Mouse (Mus musculus): Measurements from ENCODE around the gene Cdr2l. TPM values are rescaled to one million over a fixed set of nuclear protein-coding genes. Genes with fewer than 3 reads are reported as not detected.
A peak's percentile ranks its signal among the peaks of the same experiment; 100 is the strongest.

The Cdr2l gene
- polyA plus RNA-seq, 1 experiment from 2014 or later = 21.4 TPM

- WGBS = 10% methylated on average over 8 of the region's 8 CpGs
- peak; percentile 85 for DNase-seq (ENCODE audit: low spot score)
- Histone ChIP-seq H3K27me3 (ENCODE audit: insufficient read depth, poor library complexity, severe bottlenecking) (peaks cover 67% of the 10 kb centered on the region), H3K36me3 (peaks cover 10% of the 10 kb centered on the region), H3K4me1 (replicated peaks) (peaks cover 12% of the 10 kb centered on the region), H3K4me3 (no peak overlapping the region), H3K9me3 (no peaks in the 10 kb centered on the region), H3K27ac (no peak overlapping the region)
Observed at GRCm38 (mm10) chr11:115354183-115354582, 27.5 kb upstream of the Cdr2l start.

GRCm38 (mm10) chr11:115358468-115358867, 23.2 kb upstream of the Cdr2l start:
- Histone ChIP-seq H3K36me3 (no peaks in the 10 kb centered on the region), H3K9me3 (no peaks in the 10 kb centered on the region), H3K27ac (peak overlapping the region; percentile 73), H3K4me3 (no peak overlapping the region), H3K27me3 (ENCODE audit: insufficient read depth, poor library complexity, severe bottlenecking) (peaks cover 39% of the 10 kb centered on the region), H3K4me1 (replicated peaks) (peaks cover 25% of the 10 kb centered on the region)
- WGBS = 18% methylated on average over 5 of the region's 5 CpGs
- DNase-seq (ENCODE audit: low spot score) = peak; percentile 63

- 51% methylated on average over 3 of the region's 3 CpGs for WGBS
- Histone ChIP-seq H3K4me1 (replicated peaks) (peaks cover 31% of the 10 kb centered on the region), H3K9me3 (no peaks in the 10 kb centered on the region), H3K36me3 (no peaks in the 10 kb centered on the region), H3K27me3 (ENCODE audit: insufficient read depth, poor library complexity, severe bottlenecking) (peaks cover 42% of the 10 kb centered on the region), H3K4me3 (no peak overlapping the region), H3K27ac (peak overlapping the region; percentile 73)
- no peak for DNase-seq (ENCODE audit: low spot score)
Observed at GRCm38 (mm10) chr11:115359293-115359692, 22.4 kb upstream of the Cdr2l start.

- H3K27me3 ChIP-seq (ENCODE audit: insufficient read depth, poor library complexity, severe bottlenecking) = peaks cover 43% of the 10 kb centered on the region
- H3K9me3 ChIP-seq = no peaks in the 10 kb centered on the region
- 68% methylated on average over 6 of the region's 6 CpGs for WGBS
- no peak for DNase-seq (ENCODE audit: low spot score)
- peak overlapping the region; percentile 73 for H3K27ac ChIP-seq
- peaks cover 31% of the 10 kb centered on the region for H3K4me1 ChIP-seq (replicated peaks)
- no peak overlapping the region for H3K4me3 ChIP-seq
- H3K36me3 ChIP-seq = no peaks in the 10 kb centered on the region
Observed at GRCm38 (mm10) chr11:115359726-115360125, 22.0 kb upstream of the Cdr2l start.

- no peaks in the 10 kb centered on the region for H3K9me3 ChIP-seq
- H3K27ac ChIP-seq = no peak overlapping the region
- DNase-seq (ENCODE audit: low spot score) = no peak
- H3K4me1 ChIP-seq (replicated peaks) = peaks cover 49% of the 10 kb centered on the region
- 90% methylated on average over 3 of the region's 3 CpGs for WGBS
- no peaks in the 10 kb centered on the region for H3K36me3 ChIP-seq
- peaks cover 58% of the 10 kb centered on the region for H3K27me3 ChIP-seq (ENCODE audit: insufficient read depth, poor library complexity, severe bottlenecking)
- no peak overlapping the region for H3K4me3 ChIP-seq
Observed at GRCm38 (mm10) chr11:115364136-115364535, 17.6 kb upstream of the Cdr2l start.

GRCm38 (mm10) chr11:115366039-115366705, 15.5 kb upstream of the Cdr2l start:
- Histone ChIP-seq H3K4me1 (replicated peaks) (peaks cover 36% of the 10 kb centered on the region), H3K9me3 (no peaks in the 10 kb centered on the region), H3K4me3 (peak overlapping the region; percentile 70), H3K27me3 (ENCODE audit: insufficient read depth, poor library complexity, severe bottlenecking) (peaks cover 74% of the 10 kb centered on the region), H3K36me3 (no peaks in the 10 kb centered on the region), H3K27ac (peak overlapping the region; percentile 85; the same call in 1 of the 2 replicates)
- 46% methylated on average over 7 of the region's 7 CpGs for WGBS
- DNase-seq (ENCODE audit: low spot score) = no peak

GRCm38 (mm10) chr11:115366706-115367394, 14.9 kb upstream of the Cdr2l start:
- DNase-seq (ENCODE audit: low spot score) = peak; percentile 52
- Histone ChIP-seq H3K27me3 (ENCODE audit: insufficient read depth, poor library complexity, severe bottlenecking) (peaks cover 81% of the 10 kb centered on the region), H3K36me3 (no peaks in the 10 kb centered on the region), H3K27ac (peak overlapping the region; percentile 85), H3K4me1 (replicated peaks) (peaks cover 36% of the 10 kb centered on the region), H3K9me3 (no peaks in the 10 kb centered on the region), H3K4me3 (peak overlapping the region; percentile 70)
- WGBS = 3% methylated on average over 28 of the region's 28 CpGs

GRCm38 (mm10) chr11:115367395-115367944, 14.2 kb upstream of the Cdr2l start, which contains the start of gene Hid1:
TSS of gene Hid1 (minus strand) at chr11:115367756.
- Histone ChIP-seq H3K36me3 (no peaks in the 10 kb centered on the region), H3K9me3 (no peaks in the 10 kb centered on the region), H3K27ac (peak within 1 kb of the TSS; percentile 85), H3K27me3 (ENCODE audit: insufficient read depth, poor library complexity, severe bottlenecking) (peaks cover 87% of the 10 kb centered on the region), H3K4me1 (replicated peaks) (peaks cover 36% of the 10 kb centered on the region), H3K4me3 (peak within 1 kb of the TSS; percentile 70)
- peak; percentile 82 for DNase-seq (ENCODE audit: low spot score)
- WGBS = under 1% methylated on average over 39 of the region's 39 CpGs

GRCm38 (mm10) chr11:115370368-115370767, 11.3 kb upstream of the Cdr2l start:
- H3K27ac ChIP-seq = no peak overlapping the region
- H3K4me1 ChIP-seq (replicated peaks) = peaks cover 38% of the 10 kb centered on the region
- H3K4me3 ChIP-seq = no peak overlapping the region
- peaks cover 98% of the 10 kb centered on the region for H3K27me3 ChIP-seq (ENCODE audit: insufficient read depth, poor library complexity, severe bottlenecking)
- WGBS = 65% methylated on average over 7 of the region's 7 CpGs
- no peaks in the 10 kb centered on the region for H3K36me3 ChIP-seq
- DNase-seq (ENCODE audit: low spot score) = no peak
- H3K9me3 ChIP-seq = no peaks in the 10 kb centered on the region

- Histone ChIP-seq H3K36me3 (no peaks in the 10 kb centered on the region), H3K27me3 (ENCODE audit: insufficient read depth, poor library complexity, severe bottlenecking) (peaks cover 98% of the 10 kb centered on the region)
- WGBS = 65% methylated on average over 8 of the region's 8 CpGs
Observed at GRCm38 (mm10) chr11:115371354-115371753, 10.4 kb upstream of the Cdr2l start.

GRCm38 (mm10) chr11:115372015-115372414, 9.7 kb upstream of the Cdr2l start:
- no peak overlapping the region for H3K4me3 ChIP-seq
- H3K36me3 ChIP-seq = no peaks in the 10 kb centered on the region
- H3K27ac ChIP-seq = no peak overlapping the region
- no peak for DNase-seq (ENCODE audit: low spot score)
- H3K27me3 ChIP-seq (ENCODE audit: insufficient read depth, poor library complexity, severe bottlenecking) = peaks cover 98% of the 10 kb centered on the region
- WGBS = 73% methylated on average over 1 of the region's 1 CpGs
- no peaks in the 10 kb centered on the region for H3K9me3 ChIP-seq
- peaks cover 22% of the 10 kb centered on the region for H3K4me1 ChIP-seq (replicated peaks)

More at GRCm38 (mm10) chr11:115371354-115371753, 10.4 kb upstream of the Cdr2l start:
- Histone ChIP-seq H3K4me3 (no peak overlapping the region), H3K4me1 (replicated peaks) (peaks cover 28% of the 10 kb centered on the region), H3K9me3 (no peaks in the 10 kb centered on the region), H3K27ac (no peak overlapping the region)
- no peak for DNase-seq (ENCODE audit: low spot score)

- WGBS = 43% methylated on average over 2 of the region's 2 CpGs
- Histone ChIP-seq H3K27ac (no peak overlapping the region), H3K4me3 (no peak overlapping the region), H3K36me3 (no peaks in the 10 kb centered on the region), H3K9me3 (no peaks in the 10 kb centered on the region), H3K27me3 (ENCODE audit: insufficient read depth, poor library complexity, severe bottlenecking) (peaks cover 94% of the 10 kb centered on the region), H3K4me1 (replicated peaks) (peaks cover 14% of the 10 kb centered on the region)
- no peak for DNase-seq (ENCODE audit: low spot score)
Observed at GRCm38 (mm10) chr11:115372737-115373136, 9.0 kb upstream of the Cdr2l start.

Measured in hindbrain, embryonic 10.5 days (tissue).